Mouse (Mus musculus) MEL (cell line): ENCODE data around the gene Ppip5k2. TPM values are rescaled to one million over a fixed set of nuclear protein-coding genes. Genes with fewer than 3 reads are reported as not detected.

Source experiments
- DNase-seq: peaks from one replicate; pipeline ENCODE4 v3.0.0; 2011; ENCODE audit warnings: low read depth, low spot score
- H3K27ac ChIP-seq: 2 replicates; pipeline ENCODE4 v1.5.1; 2012; ENCODE audit warnings: low read depth, mild to moderate bottlenecking, control low read depth, low read length, moderate library complexity; ENCODE audit not compliant: control insufficient read depth
- H3K27me3 ChIP-seq, 2 experiments: fragments of 150-350 bp in 1 of 2; sonication (generic) in 1 of 2; 2 replicates each; pipeline ENCODE4 v1.6.1; 2012; ENCODE audit warnings: low read length in 2 of 2, mild to moderate bottlenecking in 2 of 2, improper control_type of control experiment in 1 of 2, moderate library complexity in 1 of 2; ENCODE audit not compliant: insufficient read depth in 2 of 2, control insufficient read depth in 1 of 2
- H3K36me3 ChIP-seq, 2 experiments: 2 replicates each; pipeline ENCODE4 v1.6.1; 2012 to 2014; ENCODE audit warnings: low read length in 2 of 2, improper control_type of control experiment in 1 of 2, inconsistent platforms in 1 of 2, mild to moderate bottlenecking in 1 of 2; ENCODE audit not compliant: insufficient read depth in 2 of 2, control insufficient read depth in 1 of 2
- H3K4me1 ChIP-seq, 2 experiments: fragments of 150-350 bp in 1 of 2; sonication (generic) in 1 of 2; 2 replicates each; pipeline ENCODE4 v1.6.1; 2012; ENCODE audit warnings: low read length in 2 of 2, improper control_type of control experiment in 1 of 2, mild to moderate bottlenecking in 1 of 2; ENCODE audit not compliant: insufficient read depth in 2 of 2, control insufficient read depth in 1 of 2
- H3K4me3 ChIP-seq, 2 experiments: fragments of 150-350 bp in 1 of 2; sonication (generic) in 1 of 2; 2 replicates each; pipeline ENCODE4 v1.5.1; 2012; ENCODE audit warnings: low read depth in 2 of 2, low read length in 2 of 2, mild to moderate bottlenecking in 2 of 2, moderate library complexity in 2 of 2, control low read depth in 1 of 2, improper control_type of control experiment in 1 of 2; ENCODE audit not compliant: control insufficient read depth in 1 of 2, insufficient read depth in 1 of 2
- H3K79me2 ChIP-seq: 2 replicates; pipeline ENCODE4 v1.6.1; 2012; ENCODE audit warnings: mild to moderate bottlenecking, low read length, moderate library complexity; ENCODE audit not compliant: control insufficient read depth, poor library complexity, insufficient read depth
- H3K9ac ChIP-seq: 2 replicates; pipeline ENCODE4 v1.6.1; 2012; ENCODE audit warnings: low read depth, mild to moderate bottlenecking, control low read depth, low read length, moderate library complexity; ENCODE audit not compliant: control insufficient read depth, poor library complexity, severe bottlenecking
- H3K9me3 ChIP-seq: fragments of 150-350 bp; sonication (generic); replicated peaks from 2 replicates; pipeline ENCODE4 v1.6.1; 2012; ENCODE audit warnings: mild to moderate bottlenecking, low read length, improper control_type of control experiment, moderate library complexity; ENCODE audit not compliant: insufficient read depth
- CHD1 ChIP-seq: IDR thresholded peaks from 2 replicates; pipeline ENCODE4 v1.6.1; 2012; ENCODE audit warnings: low read depth, mild to moderate bottlenecking, inconsistent platforms, low read length, improper control_type of control experiment
- CHD2 ChIP-seq: IDR thresholded peaks from 2 replicates; pipeline ENCODE4 v1.6.1; 2011; ENCODE audit warnings: low read length, improper control_type of control experiment
- ELF1 ChIP-seq: IDR thresholded peaks from 2 replicates; pipeline ENCODE4 v1.6.1; 2014; ENCODE audit warnings: low read depth, mild to moderate bottlenecking, inconsistent platforms, low read length, improper control_type of control experiment, moderate library complexity
- ETS1 ChIP-seq: IDR thresholded peaks from 2 replicates; pipeline ENCODE4 v1.6.1; 2012; ENCODE audit warnings: low read depth, mild to moderate bottlenecking, inconsistent platforms, low read length, improper control_type of control experiment, moderate library complexity
- GABPA ChIP-seq: IDR thresholded peaks from 2 replicates; pipeline ENCODE4 v1.6.1; 2012; ENCODE audit warnings: low read depth, mild to moderate bottlenecking, inconsistent platforms, low read length, improper control_type of control experiment, moderate library complexity
- GATA1 ChIP-seq: IDR thresholded peaks from 2 replicates; pipeline ENCODE4 v1.6.1; 2011; ENCODE audit warnings: low read depth, low read length, improper control_type of control experiment
- HCFC1 ChIP-seq: IDR thresholded peaks from 2 replicates; pipeline ENCODE4 v1.6.1; 2012; ENCODE audit warnings: low read depth, mild to moderate bottlenecking, inconsistent platforms, low read length, improper control_type of control experiment, moderate library complexity
- JUND ChIP-seq: IDR thresholded peaks from 2 replicates; pipeline ENCODE4 v1.6.1; 2011; ENCODE audit warnings: low read depth, mild to moderate bottlenecking, improper control_type of control experiment, low read length
- MAFK ChIP-seq: IDR thresholded peaks from 2 replicates; pipeline ENCODE4 v1.6.1; 2011; ENCODE audit warnings: low read depth, mild to moderate bottlenecking, low read length, improper control_type of control experiment, borderline replicate concordance
- MAX ChIP-seq: IDR thresholded peaks from 2 replicates; pipeline ENCODE4 v1.6.1; 2011; ENCODE audit warnings: low read length, improper control_type of control experiment
- MAZ ChIP-seq: IDR thresholded peaks from 2 replicates; pipeline ENCODE4 v1.6.1; 2012; ENCODE audit warnings: low read depth, mild to moderate bottlenecking, inconsistent platforms, low read length, improper control_type of control experiment
- MXI1 ChIP-seq: IDR thresholded peaks from 2 replicates; pipeline ENCODE4 v1.6.1; 2011; ENCODE audit warnings: mild to moderate bottlenecking, low read depth, low read length, improper control_type of control experiment
- NELFE ChIP-seq: IDR thresholded peaks from 2 replicates; pipeline ENCODE4 v1.6.1; 2011; ENCODE audit warnings: low read depth, low read length, improper control_type of control experiment
- NRF1 ChIP-seq: IDR thresholded peaks from 2 replicates; pipeline ENCODE4 v1.6.1; 2014; ENCODE audit warnings: low read depth, mild to moderate bottlenecking, inconsistent platforms, low read length, improper control_type of control experiment, moderate library complexity; ENCODE audit not compliant: poor library complexity, insufficient read depth, severe bottlenecking
- POLR2AphosphoS2 ChIP-seq: IDR thresholded peaks from 2 replicates; pipeline ENCODE4 v1.6.1; 2011; ENCODE audit warnings: low read length, improper control_type of control experiment
- POLR2AphosphoS5 ChIP-seq: IDR thresholded peaks from 2 replicates; pipeline ENCODE4 v1.6.1; 2012; ENCODE audit warnings: low read depth, borderline replicate concordance, mild to moderate bottlenecking, inconsistent platforms, low read length, moderate library complexity, mixed read lengths
- RCOR1 ChIP-seq: IDR thresholded peaks from 2 replicates; pipeline ENCODE4 v1.6.1; 2012; ENCODE audit warnings: low read depth, mild to moderate bottlenecking, inconsistent platforms, low read length, improper control_type of control experiment
- SIN3A ChIP-seq: IDR thresholded peaks from 2 replicates; pipeline ENCODE4 v1.6.1; 2012; ENCODE audit warnings: low read length, improper control_type of control experiment, inconsistent platforms
- SMC3 ChIP-seq: IDR thresholded peaks from 2 replicates; pipeline ENCODE4 v1.6.1; 2011; ENCODE audit warnings: low read depth, low read length, improper control_type of control experiment
- TCF12 ChIP-seq: IDR thresholded peaks from 2 replicates; pipeline ENCODE4 v1.6.1; 2014; ENCODE audit warnings: low read depth, mild to moderate bottlenecking, inconsistent platforms, low read length, improper control_type of control experiment, moderate library complexity
- UBTF ChIP-seq: IDR thresholded peaks from 2 replicates; pipeline ENCODE4 v1.6.1; 2012; ENCODE audit warnings: low read depth, mild to moderate bottlenecking, inconsistent platforms, low read length, improper control_type of control experiment, moderate library complexity, borderline replicate concordance; ENCODE audit not compliant: insufficient read depth
- ZC3H11A ChIP-seq: IDR thresholded peaks from 2 replicates; pipeline ENCODE4 v1.6.1; 2012; ENCODE audit warnings: low read depth, mild to moderate bottlenecking, inconsistent platforms, low read length, improper control_type of control experiment
- ZMIZ1 ChIP-seq: IDR thresholded peaks from 2 replicates; pipeline ENCODE4 v1.6.1; 2012; ENCODE audit warnings: low read depth, mild to moderate bottlenecking, inconsistent platforms, low read length, improper control_type of control experiment, moderate library complexity
- polyA plus RNA-seq, 2 experiments: library from polyadenylated mRNA; stranded (reverse) in 1 of 2; unstranded in 1 of 2; fragments of >175 nt in 1 of 2; fragments of >200 nt in 1 of 2; gene quantifications; 2 replicates each; pipeline versions ENCODE4 v1.2.1 to v1.2.4; 2012; ENCODE audit warnings: low replicate concordance in 2 of 2, low read depth in 1 of 2; ENCODE audit not compliant: insufficient read length in 2 of 2, insufficient read depth in 1 of 2, missing spikeins in 1 of 2
- total RNA-seq: library from RNA; depleted of rRNA; stranded (reverse); fragments of 300-350 nt; gene quantifications from 2 replicates; pipeline ENCODE4 v1.2.3, GENCODE M21; 2012

Gene Ppip5k2
- total and polyA plus RNA-seq, 3 experiments = 47.2 to 651 (median 60.7) TPM

- DNase-seq = no peak
- no peaks in the 10 kb centered on the region for H3K27me3 ChIP-seq
- H3K9me3 ChIP-seq = no peaks in the 10 kb centered on the region
- TF ChIP-seq MAX (no peak), HCFC1 (no peak), GABPA (no peak), ETS1 (no peak), GATA1 (no peak), MXI1 (no peak), SIN3A (no peak), POLR2AphosphoS2 (no peak), SMC3 (no peak), ZMIZ1 (no peak), RCOR1 (no peak), NRF1 (no peak), CHD1 (no peak), ELF1 (no peak), CHD2 (no peak), MAZ (no peak), ZC3H11A (no peak), JUND (no peak), NELFE (no peak)
- H3K79me2 ChIP-seq = no peaks in the 10 kb centered on the region
- peaks cover 12 to 13% of the 10 kb centered on the region in 2 experiments for H3K4me1 ChIP-seq
- H3K27ac ChIP-seq = no peak overlapping the region
- peaks cover 0 to 12% of the 10 kb centered on the region in 2 experiments; a peak in 3 of 4 replicates for H3K36me3 ChIP-seq
- H3K9ac ChIP-seq = no peak overlapping the region
- no peak overlapping the region for H3K4me3 ChIP-seq
Measured at GRCm38 (mm10) chr1:97698956-97699570, 71.1 kb downstream of the Ppip5k2 start.

GRCm38 (mm10) chr1:97697273-97697672 is 72.9 kb downstream of the Ppip5k2 start:
- no peak overlapping the region for H3K9ac ChIP-seq
- no peak overlapping the region for H3K27ac ChIP-seq
- DNase-seq = no peak
- H3K36me3 ChIP-seq = peaks cover 0 to 22% of the 10 kb centered on the region in 2 experiments; a peak in 2 of 4 replicates
- no peaks in the 10 kb centered on the region for H3K27me3 ChIP-seq
- H3K9me3 ChIP-seq = no peaks in the 10 kb centered on the region
- no peaks in the 10 kb centered on the region for H3K79me2 ChIP-seq
- H3K4me3 ChIP-seq = no peak overlapping the region
- no peak for TF ChIP-seq POLR2AphosphoS5
- TF ChIP-seq SIN3A = no peak
- TF ChIP-seq NRF1 = no peak
- no peak for TF ChIP-seq HCFC1
- TF ChIP-seq MAFK = no peak
- no peak for TF ChIP-seq TCF12
- TF ChIP-seq MXI1 = no peak
- TF ChIP-seq UBTF = no peak
- peaks cover 19 to 23% of the 10 kb centered on the region in 2 experiments for H3K4me1 ChIP-seq
